Mouse (Mus musculus) hematopoietic multipotent progenitor cell, adult 10-12 weeks (in vitro differentiated cells): ENCODE data around the gene Ndufs3. TPM values are rescaled to one million over a fixed set of nuclear protein-coding genes. Genes with fewer than 3 reads are reported as not detected.

Source experiments
- polyA plus RNA-seq: library from polyadenylated mRNA; stranded (reverse); fragments of >175 nt; gene quantifications from 2 replicates; pipeline ENCODE4 v1.2.3, GENCODE M21; 2012; ENCODE audit warnings: low replicate concordance

Ndufs3 gene
- polyA plus RNA-seq: 49.3 and 59.5 TPM in 2 replicates

GRCm38 (mm10) chr2:90904076-90904855 is at the start of gene Ndufs3, which contains the start of gene Kbtbd4:
TSS of gene Ndufs3 (minus strand) at chr2:90904827.
TSS of gene Kbtbd4 (plus strand) at chr2:90904740.

GRCm38 (mm10) chr2:90940233-90941229 is 35.9 kb upstream of the Ndufs3 start, which contains the start of gene Celf1:
TSS of gene Celf1 (plus strand) at chr2:90940382.

GRCm38 (mm10) chr2:90885218-90886041 is 19.2 kb downstream of the Ndufs3 start, which contains the start of gene C1qtnf4:
TSS of gene C1qtnf4 (plus strand) at chr2:90885860.

GRCm38 (mm10) chr2:90846955-90847680 is 57.5 kb downstream of the Ndufs3 start, which contains the start of gene Mtch2:
TSS of gene Mtch2 (plus strand) at chr2:90847155.

Other genes with a start within 250 kb of the Ndufs3 start
- 3.3 and 6.8 TPM in 2 replicates for gene Nup160, start 227.6 kb downstream of the Ndufs3 start, polyA plus RNA-seq
- 84.0 and 97.5 TPM in 2 replicates for gene Fnbp4, start 159.5 kb downstream of the Ndufs3 start, polyA plus RNA-seq
- not detected in 2 replicates for gene Agbl2, start 122.1 kb downstream of the Ndufs3 start, polyA plus RNA-seq
- 3.2 and 9.3 TPM in 2 replicates for gene Mtch2, start 57.7 kb downstream of the Ndufs3 start, polyA plus RNA-seq
- 3.0 and 5.9 TPM in 2 replicates for gene C1qtnf4, start 19.0 kb downstream of the Ndufs3 start, polyA plus RNA-seq
- gene Kbtbd4, start 87 bp downstream of the Ndufs3 start, polyA plus RNA-seq: 2.3 and 5.1 TPM in 2 replicates
- gene Celf1, start 35.6 kb upstream of the Ndufs3 start, polyA plus RNA-seq: 48.4 and 67.4 TPM in 2 replicates
- 0.22 and 0.65 TPM in 2 replicates for gene Rapsn, start 130.8 kb upstream of the Ndufs3 start, polyA plus RNA-seq
- gene Psmc3, start 149.2 kb upstream of the Ndufs3 start, polyA plus RNA-seq: 31.1 and 68.8 TPM in 2 replicates
- 22.5 and 23.9 TPM in 2 replicates for gene Slc39a13, start 165.6 kb upstream of the Ndufs3 start, polyA plus RNA-seq
- 190 and 386 TPM in 2 replicates for gene Spi1, start 177.6 kb upstream of the Ndufs3 start, polyA plus RNA-seq
- 0.30 and 0.33 TPM in 2 replicates for gene Mybpc3, start 213.3 kb upstream of the Ndufs3 start, polyA plus RNA-seq